Mouse (Mus musculus): ENCODE results near the gene Cracr2b. TPM values are rescaled to one million over a fixed set of nuclear protein-coding genes. Genes with fewer than 3 reads are reported as not detected.
A peak's percentile ranks its signal among the peaks of the same experiment; 100 is the strongest.

The Cracr2b gene
- total and polyA plus RNA-seq, 3 experiments: 0.73 to 6.9 TPM; not detected in 1

- Histone ChIP-seq H3K4me1 (ENCODE audit: control insufficient read depth in 1 of 2, insufficient read depth in 2 of 2, low read length in 2 of 2) (peaks cover 5 to 11% of the 10 kb centered on the region in 2 experiments; a peak in 3 of 4 replicates), H3K9ac (ENCODE audit: control insufficient read depth, low read depth, low read length, poor library complexity, severe bottlenecking) (no peak overlapping the region), H3K4me3 (ENCODE audit: control insufficient read depth in 1 of 2, insufficient read depth in 1 of 2, low read depth in 2 of 2, low read length in 2 of 2) (no peak overlapping the region), H3K9me3 (replicated peaks; ENCODE audit: insufficient read depth, low read length) (no peaks in the 10 kb centered on the region), H3K36me3 (ENCODE audit: control insufficient read depth in 1 of 2, insufficient read depth in 2 of 2, low read length in 2 of 2) (peaks cover 0 to 6% of the 10 kb centered on the region in 2 experiments; a peak in 2 of 4 replicates), H3K27me3 (ENCODE audit: control insufficient read depth in 1 of 2, insufficient read depth in 2 of 2, low read length in 2 of 2) (no peaks in the 10 kb centered on the region; a peak in 1 of 4 replicates), H3K27ac (ENCODE audit: control insufficient read depth, low read depth, low read length) (no peak overlapping the region), H3K79me2 (ENCODE audit: control insufficient read depth, insufficient read depth, low read length, poor library complexity) (no peaks in the 10 kb centered on the region)
- no peak for TF ChIP-seq MAFK (IDR thresholded peaks at IDR 0.05; ENCODE audit: borderline replicate concordance, low read depth, low read length)
- TF ChIP-seq MYB (IDR thresholded peaks at IDR 0.05; ENCODE audit: low read depth, low read length): no peak
- no peak for TF ChIP-seq CHD2 (IDR thresholded peaks at IDR 0.05; ENCODE audit: low read length)
- TF ChIP-seq JUND (IDR thresholded peaks at IDR 0.05; ENCODE audit: low read depth, low read length): no peak
- no peak for TF ChIP-seq ETS1 (IDR thresholded peaks at IDR 0.05; ENCODE audit: low read depth, low read length)
- no peak for TF ChIP-seq CHD1 (IDR thresholded peaks at IDR 0.05; ENCODE audit: low read depth, low read length)
- no peak for TF ChIP-seq ZNF384 (IDR thresholded peaks at IDR 0.05; ENCODE audit: low read depth, low read length)
- TF ChIP-seq RCOR1 (IDR thresholded peaks at IDR 0.05; ENCODE audit: low read depth, low read length): no peak
- TF ChIP-seq UBTF (IDR thresholded peaks at IDR 0.05; ENCODE audit: borderline replicate concordance, insufficient read depth, low read depth, low read length): no peak
- no peak for TF ChIP-seq HCFC1 (IDR thresholded peaks at IDR 0.05; ENCODE audit: low read depth, low read length)
- no peak for TF ChIP-seq EP300 (IDR thresholded peaks at IDR 0.05; ENCODE audit: low read depth in 1 of 2, low read length in 2 of 2)
- no peak for TF ChIP-seq USF2 (IDR thresholded peaks at IDR 0.05; ENCODE audit: borderline replicate concordance in 1 of 2, insufficient read depth in 1 of 2, low read depth in 1 of 2, low read length in 2 of 2)
- TF ChIP-seq MXI1 (IDR thresholded peaks at IDR 0.05; ENCODE audit: low read depth, low read length): no peak
- TF ChIP-seq SMC3 (IDR thresholded peaks at IDR 0.05; ENCODE audit: low read depth, low read length): no peak
- DNase-seq (ENCODE audit: low read depth, low spot score): no peak
Measured at GRCm38 (mm10) chr7:141420030-141420702, 40.7 kb upstream of the Cracr2b start.

- DNase-seq (ENCODE audit: low read depth, low spot score): no peak
Measured at GRCm38 (mm10) chr7:141423811-141424210, 37.1 kb upstream of the Cracr2b start.

More at GRCm38 (mm10) chr7:141423811-141424210, 37.1 kb upstream of the Cracr2b start:
- Histone ChIP-seq H3K27ac (ENCODE audit: control insufficient read depth, low read depth, low read length) (no peak overlapping the region), H3K36me3 (ENCODE audit: control insufficient read depth in 1 of 2, insufficient read depth in 2 of 2, low read length in 2 of 2) (peaks cover 0 to 1% of the 10 kb centered on the region in 2 experiments; a peak in 1 of 4 replicates), H3K4me1 (ENCODE audit: control insufficient read depth in 1 of 2, insufficient read depth in 2 of 2, low read length in 2 of 2) (peaks cover under 1 to 4% of the 10 kb centered on the region in 2 experiments; a peak in 3 of 4 replicates), H3K9me3 (replicated peaks; ENCODE audit: insufficient read depth, low read length) (no peaks in the 10 kb centered on the region), H3K27me3 (ENCODE audit: control insufficient read depth in 1 of 2, insufficient read depth in 2 of 2, low read length in 2 of 2) (no peaks in the 10 kb centered on the region; a peak in 1 of 4 replicates), H3K4me3 (ENCODE audit: control insufficient read depth in 1 of 2, insufficient read depth in 1 of 2, low read depth in 2 of 2, low read length in 2 of 2) (no peak overlapping the region), H3K79me2 (ENCODE audit: control insufficient read depth, insufficient read depth, low read length, poor library complexity) (no peaks in the 10 kb centered on the region), H3K9ac (ENCODE audit: control insufficient read depth, low read depth, low read length, poor library complexity, severe bottlenecking) (no peak overlapping the region)
- TF ChIP-seq UBTF (IDR thresholded peaks at IDR 0.05; ENCODE audit: borderline replicate concordance, insufficient read depth, low read depth, low read length) (no peak), JUND (IDR thresholded peaks at IDR 0.05; ENCODE audit: low read depth, low read length) (0 out of 2 replicates have a peak, but pooled peaks have one; percentile 71)
